Mouse (Mus musculus) splenic B cell, adult 2 months (primary cell): ENCODE measurements around the gene Vrk2.

Experiments used
- DNase-seq: peaks from one replicate; pipeline ENCODE4 v3.0.0-alpha.2; 2011; ENCODE audit warnings: low read depth, low spot score
- H3K27me3 ChIP-seq: 2 replicates; pipeline ENCODE4 v1.6.1; 2012; ENCODE audit warnings: mild to moderate bottlenecking, low read length, moderate library complexity, mixed read lengths; ENCODE audit not compliant: control insufficient read depth, poor library complexity, insufficient read depth, severe bottlenecking
- H3K36me3 ChIP-seq: 2 replicates; pipeline ENCODE4 v1.6.1; 2012; ENCODE audit warnings: mild to moderate bottlenecking, low read length, moderate library complexity, mixed read lengths; ENCODE audit not compliant: control insufficient read depth, poor library complexity, insufficient read depth, severe bottlenecking

Vrk2 gene

GRCm38 (mm10) chr11:26594487-26594886 lies 688 bp upstream of the Vrk2 start:
- no peaks in the 10 kb centered on the region for H3K27me3 ChIP-seq
- no peaks in the 10 kb centered on the region for H3K36me3 ChIP-seq
- DNase-seq = no peak

GRCm38 (mm10) chr11:26592395-26593053 lies 1.3 kb downstream of the Vrk2 start:
- H3K27me3 ChIP-seq = no peaks in the 10 kb centered on the region
- DNase-seq = peak; percentile 15

GRCm38 (mm10) chr11:26587184-26587524 lies 6.6 kb downstream of the Vrk2 start:
- no peak for DNase-seq
- no peaks in the 10 kb centered on the region for H3K27me3 ChIP-seq
- no peaks in the 10 kb centered on the region for H3K36me3 ChIP-seq

More at GRCm38 (mm10) chr11:26592395-26593053, 1.3 kb downstream of the Vrk2 start:
- no peaks in the 10 kb centered on the region for H3K36me3 ChIP-seq

GRCm38 (mm10) chr11:26586367-26587183 lies 7.2 kb downstream of the Vrk2 start:
- no peaks in the 10 kb centered on the region for H3K36me3 ChIP-seq
- peak; percentile 75 for DNase-seq

GRCm38 (mm10) chr11:26585409-26586366 lies 8.1 kb downstream of the Vrk2 start:
- peak; percentile 77 for DNase-seq
- no peaks in the 10 kb centered on the region for H3K36me3 ChIP-seq
- H3K27me3 ChIP-seq = no peaks in the 10 kb centered on the region

More at GRCm38 (mm10) chr11:26586367-26587183, 7.2 kb downstream of the Vrk2 start:
- H3K27me3 ChIP-seq = no peaks in the 10 kb centered on the region

GRCm38 (mm10) chr11:26551551-26551950 lies 42.2 kb downstream of the Vrk2 start:
- Histone ChIP-seq H3K36me3 (0 out of 2 replicates have a peak, but pooled peaks cover 2% of the 10 kb centered on the region), H3K27me3 (no peaks in the 10 kb centered on the region)
- no peak for DNase-seq

- no peaks in the 10 kb centered on the region for H3K27me3 ChIP-seq
- DNase-seq = no peak
- H3K36me3 ChIP-seq = no peaks in the 10 kb centered on the region
These were observed 56.0 kb downstream of the Vrk2 start for GRCm38 (mm10) chr11:26537816-26538215.

- no peak for DNase-seq
- no peaks in the 10 kb centered on the region for H3K27me3 ChIP-seq
- H3K36me3 ChIP-seq = no peaks in the 10 kb centered on the region
These were observed 60.0 kb downstream of the Vrk2 start for GRCm38 (mm10) chr11:26533828-26534119.

- H3K27me3 ChIP-seq = no peaks in the 10 kb centered on the region
- no peak for DNase-seq
- H3K36me3 ChIP-seq = no peaks in the 10 kb centered on the region
These were observed 60.6 kb downstream of the Vrk2 start for GRCm38 (mm10) chr11:26532994-26533827.

- no peaks in the 10 kb centered on the region for H3K27me3 ChIP-seq
These were observed 66.9 kb downstream of the Vrk2 start for GRCm38 (mm10) chr11:26526861-26527260.

GRCm38 (mm10) chr11:26518991-26519390 lies 74.8 kb downstream of the Vrk2 start:
- Histone ChIP-seq H3K36me3 (no peaks in the 10 kb centered on the region), H3K27me3 (no peaks in the 10 kb centered on the region; the same call in 1 of the 2 replicates)
- no peak for DNase-seq

More at GRCm38 (mm10) chr11:26526861-26527260, 66.9 kb downstream of the Vrk2 start:
- peaks cover 2% of the 10 kb centered on the region; the same call in 1 of the 2 replicates for H3K36me3 ChIP-seq
- peak; percentile 14 for DNase-seq

- Histone ChIP-seq H3K36me3 (no peaks in the 10 kb centered on the region), H3K27me3 (no peaks in the 10 kb centered on the region; the same call in 1 of the 2 replicates)
- no peak for DNase-seq
These were observed 77.7 kb downstream of the Vrk2 start for GRCm38 (mm10) chr11:26516086-26516485.

- peak; percentile 4 for DNase-seq
- H3K27me3 ChIP-seq = no peaks in the 10 kb centered on the region
These were observed 80.1 kb downstream of the Vrk2 start for GRCm38 (mm10) chr11:26513683-26514082.

GRCm38 (mm10) chr11:26495951-26496350 lies 97.8 kb downstream of the Vrk2 start:
- peaks cover 3% of the 10 kb centered on the region; the same call in 1 of the 2 replicates for H3K36me3 ChIP-seq
- no peak for DNase-seq
- no peaks in the 10 kb centered on the region for H3K27me3 ChIP-seq

More at GRCm38 (mm10) chr11:26513683-26514082, 80.1 kb downstream of the Vrk2 start:
- H3K36me3 ChIP-seq = no peaks in the 10 kb centered on the region
